Mouse (Mus musculus) lung, postnatal 14 days (tissue): Measurements from ENCODE around the gene Nsun4.

ENCODE experiments used
- DNase-seq: peaks from one replicate; pipeline ENCODE4 v3.0.0; 2021

The Nsun4 gene

DNA sequence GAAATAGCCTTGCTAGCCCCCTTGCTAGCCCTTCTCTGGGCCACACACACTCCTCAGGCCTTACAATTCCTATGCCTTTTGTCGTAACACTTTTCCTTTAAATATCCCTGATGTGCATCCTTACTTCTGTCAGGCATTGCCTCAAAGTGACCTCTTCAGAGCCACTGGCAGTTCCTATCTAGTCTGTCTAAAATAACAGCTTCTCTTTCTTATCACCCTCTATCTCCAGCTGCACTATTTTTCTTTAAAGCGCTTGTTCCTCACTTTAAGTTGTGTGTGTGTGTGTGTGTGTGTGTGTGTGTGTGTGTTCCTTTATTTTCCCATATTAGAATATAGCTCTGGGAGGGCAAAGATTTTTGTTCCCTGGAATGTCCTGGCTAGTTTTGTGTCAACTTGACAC lies 7.1 kb downstream of the Nsun4 start:
- no peak for DNase-seq

DNA sequence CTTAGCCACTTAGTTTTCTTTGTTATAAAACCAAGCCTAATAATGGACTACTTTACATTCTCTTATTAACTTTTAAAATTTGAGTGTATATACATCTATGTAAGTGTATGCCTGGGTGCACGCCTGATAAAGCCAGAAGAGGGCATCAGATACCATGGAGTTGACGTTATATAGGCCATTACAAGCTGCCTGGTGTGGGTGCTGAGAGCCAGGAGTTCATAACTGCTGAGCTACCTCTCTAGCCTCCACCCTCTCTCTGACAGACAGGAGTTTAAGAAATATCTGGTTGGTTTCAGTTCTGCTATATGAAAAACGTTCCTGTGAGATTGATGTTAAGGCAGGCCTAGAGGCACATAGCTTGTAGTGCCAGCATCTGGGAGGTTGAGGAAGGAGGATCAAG lies 11.5 kb downstream of the Nsun4 start:
- DNase-seq: peak; percentile 5

DNA sequence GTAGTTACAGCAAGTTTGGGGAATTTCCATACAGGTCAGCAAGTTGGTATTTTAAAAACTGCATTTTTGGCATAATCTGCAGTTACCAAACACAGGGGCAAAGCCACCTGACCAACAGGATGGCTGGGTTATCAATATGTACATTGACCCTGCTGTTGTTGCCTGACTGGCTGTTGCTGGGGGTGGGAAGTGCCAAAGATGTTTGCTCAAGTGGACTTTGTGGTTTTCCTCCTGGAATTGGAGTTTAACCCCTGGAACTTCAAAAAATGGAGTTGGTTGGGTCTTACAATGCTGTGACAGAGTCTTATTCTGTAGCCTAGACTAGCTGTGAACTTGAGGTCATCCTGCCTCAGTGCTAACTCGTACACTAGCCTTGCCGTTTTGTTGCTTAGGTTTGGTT lies 13.2 kb downstream of the Nsun4 start:
- no peak for DNase-seq

DNA sequence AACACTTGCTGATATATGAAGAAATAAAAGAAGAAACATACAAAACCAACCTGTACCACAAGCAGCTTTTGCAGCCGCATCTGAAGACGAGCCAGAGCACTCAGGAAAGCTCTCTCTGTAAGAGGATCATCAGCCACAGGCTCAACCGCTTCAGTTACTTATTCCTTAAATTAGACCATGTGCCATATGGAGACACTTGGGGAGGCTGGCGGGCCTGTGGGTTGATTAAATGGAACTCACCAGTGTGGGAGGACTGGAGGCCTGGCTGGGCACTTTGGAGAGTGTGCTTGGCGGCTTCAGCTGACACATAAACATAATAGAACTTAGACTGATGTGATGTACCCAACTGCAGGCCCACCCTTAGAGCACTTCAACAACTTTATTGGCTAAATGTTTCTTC lies 20.3 kb downstream of the Nsun4 start:
- DNase-seq: no peak

DNA sequence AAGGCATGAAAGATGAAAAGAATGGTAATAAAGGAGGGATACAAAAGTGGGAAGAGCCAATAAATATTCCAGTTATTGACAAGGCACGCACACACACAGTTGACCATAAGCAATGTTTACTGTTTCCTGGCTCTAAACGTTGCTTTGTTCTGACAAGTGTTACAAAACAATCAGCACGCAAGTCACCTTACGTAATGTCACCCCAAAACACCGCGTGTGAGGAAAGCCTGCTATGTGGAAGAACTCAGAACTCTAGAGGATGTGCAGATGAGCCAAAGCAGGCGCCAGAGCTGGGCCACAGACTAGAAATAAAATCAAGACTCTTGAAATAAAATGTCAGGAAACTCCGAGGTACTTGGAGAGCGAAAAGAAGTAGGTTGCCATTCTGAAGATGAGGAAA lies 20.8 kb downstream of the Nsun4 start:
- DNase-seq: no peak

DNA sequence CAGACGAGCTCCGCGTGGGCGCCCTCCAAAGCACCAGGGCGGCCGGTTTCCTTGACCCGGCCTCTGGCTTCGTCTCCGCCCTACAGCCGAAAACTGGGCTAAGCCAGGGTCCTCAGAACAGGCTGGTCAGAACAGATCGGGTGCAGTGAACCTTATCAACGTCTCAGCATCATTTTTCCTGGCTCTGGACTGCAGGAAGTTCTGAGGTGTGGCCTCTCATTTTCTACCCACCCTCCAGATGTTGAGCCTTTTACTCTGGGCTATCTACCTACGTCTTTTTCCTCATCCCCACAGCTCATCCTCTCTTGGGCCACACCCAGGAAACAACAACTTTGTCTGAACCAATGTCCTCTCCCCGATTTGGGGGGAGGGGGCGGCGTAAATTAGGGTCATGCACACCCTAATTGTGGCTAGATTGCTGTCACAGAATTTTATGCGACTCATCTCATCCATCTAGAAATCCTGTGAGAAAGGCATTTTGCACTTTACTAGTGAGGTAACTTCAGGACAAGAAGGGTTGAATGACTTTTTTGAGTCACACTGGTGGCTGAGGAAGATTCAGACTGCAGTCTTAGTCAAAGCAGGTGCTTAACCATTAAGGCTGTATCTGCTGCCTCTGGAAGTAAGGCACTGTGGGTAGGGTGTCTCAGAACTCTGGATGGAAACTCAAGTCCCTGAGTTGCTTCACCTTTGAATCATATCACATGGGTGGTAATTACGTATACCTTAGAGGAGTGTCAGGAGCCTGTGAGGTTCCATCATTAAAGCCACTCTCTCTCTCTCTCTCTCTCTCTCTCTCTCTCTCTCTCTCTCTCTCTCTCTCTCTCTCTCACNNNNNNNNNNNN lies 35.6 kb downstream of the Nsun4 start, which contains the start of gene Faah:
Gene Faah, minus strand, starts transcription at position 25 of the 845 bp plus-strand sequence.
- DNase-seq: no peak

DNA sequence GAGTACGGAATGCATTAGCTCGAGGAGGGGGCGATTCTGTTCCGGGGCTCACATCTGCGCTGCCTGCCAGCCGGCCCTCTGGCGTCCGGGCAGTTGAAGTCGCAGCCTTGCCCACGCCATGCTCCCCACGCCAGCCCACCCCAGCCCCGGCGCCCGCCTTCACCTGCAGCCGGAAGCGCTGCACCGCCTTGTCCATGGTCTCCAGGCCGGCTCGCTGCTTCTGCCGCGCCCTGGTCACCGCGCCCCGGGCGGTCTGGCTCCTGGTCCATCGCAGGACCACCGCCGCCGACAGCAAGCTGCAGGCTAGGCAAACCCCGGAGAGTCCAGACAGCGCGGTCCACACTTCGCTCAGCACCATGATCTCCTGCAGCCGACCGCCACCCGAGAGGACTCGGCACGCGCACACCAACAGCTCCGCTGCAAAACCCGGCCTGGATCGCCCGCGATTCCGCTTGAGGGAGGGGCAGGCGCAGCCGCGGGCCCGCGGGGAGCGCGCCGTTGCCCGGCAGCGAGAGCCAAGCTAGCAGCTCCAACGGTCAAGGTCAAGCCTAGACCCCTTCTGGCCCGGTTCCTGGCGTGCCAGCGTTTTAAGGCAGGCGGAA lies 36.3 kb downstream of the Nsun4 start:
- peak; percentile 72 for DNase-seq

DNA sequence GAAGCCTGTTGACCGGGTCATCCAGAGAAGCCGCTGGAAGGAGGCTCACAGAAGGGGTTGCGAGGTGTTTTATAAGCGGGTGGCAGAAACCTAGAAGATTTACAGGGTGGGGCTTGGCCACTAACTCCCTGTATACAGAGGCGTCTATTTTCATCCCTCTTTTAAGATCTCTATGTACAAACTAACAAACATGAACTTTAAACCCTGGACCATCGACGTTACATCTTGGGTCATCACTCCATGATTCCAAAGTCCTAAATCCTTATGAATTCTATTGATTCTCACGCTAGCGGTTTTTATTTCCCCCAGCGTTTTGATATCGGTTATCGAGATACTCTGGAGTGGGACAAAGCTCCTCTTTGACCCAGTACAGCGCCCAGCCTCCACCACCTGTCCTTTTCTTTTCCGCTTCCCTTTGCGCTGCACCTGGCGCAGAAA lies 36.8 kb downstream of the Nsun4 start:
- no peak for DNase-seq

DNA sequence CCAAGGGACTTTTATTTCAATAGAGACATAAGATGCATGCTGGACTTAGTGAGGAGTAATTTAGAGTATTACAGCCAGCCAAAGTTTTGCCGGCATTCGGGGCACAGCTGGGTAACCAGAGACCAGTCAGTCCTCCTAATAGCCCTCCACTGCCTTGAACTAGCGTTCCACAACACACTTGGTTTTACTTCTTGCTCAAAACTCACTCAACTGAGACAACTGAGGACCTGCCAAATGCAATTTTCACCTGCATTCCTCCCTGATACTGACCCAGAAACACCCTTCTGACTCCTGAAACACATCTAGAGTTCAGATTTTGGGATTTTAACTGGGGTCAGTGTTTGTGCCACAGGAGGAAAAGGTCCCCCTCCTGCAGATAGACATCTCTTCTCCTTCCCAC lies 37.3 kb downstream of the Nsun4 start:
- DNase-seq: no peak

DNA sequence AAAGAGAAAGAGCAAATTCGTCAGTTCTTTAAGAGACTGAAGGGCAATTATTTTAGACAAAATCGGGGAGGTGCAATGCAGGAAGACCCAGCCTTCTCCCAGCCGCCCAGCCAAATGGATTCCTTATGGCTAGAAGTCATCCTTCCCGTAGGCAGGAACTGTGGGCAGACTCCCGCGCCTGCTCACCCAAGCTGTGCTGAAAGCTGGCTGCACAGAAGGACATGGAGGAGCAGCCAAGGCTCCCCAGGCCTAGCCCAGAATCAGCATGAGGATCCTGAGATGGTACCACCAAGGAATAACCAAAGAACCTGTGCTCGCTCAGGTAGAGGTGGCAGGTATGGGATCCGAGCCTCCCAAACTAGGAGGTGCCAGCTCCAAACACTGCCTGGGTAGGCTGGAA lies 37.7 kb downstream of the Nsun4 start:
- DNase-seq: no peak

DNA sequence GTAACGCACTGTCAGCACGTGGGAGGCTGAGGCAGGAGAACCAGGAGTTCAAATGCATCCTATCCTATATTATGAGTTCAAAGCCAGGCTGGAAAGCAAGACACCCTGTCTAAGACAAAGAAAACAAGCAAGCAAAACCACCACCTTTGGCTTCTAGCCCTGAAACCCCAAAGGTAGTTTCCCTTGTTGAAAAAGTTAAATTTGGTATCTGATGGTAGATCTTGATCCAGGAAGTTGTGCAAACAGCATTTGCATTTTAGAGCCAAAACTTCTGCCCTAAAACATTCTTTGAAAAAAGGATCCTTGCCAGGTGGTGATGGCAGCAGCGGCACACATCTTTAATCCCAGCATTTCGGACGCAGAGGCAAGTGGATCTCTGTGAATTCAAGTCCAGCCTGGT lies 38.2 kb downstream of the Nsun4 start:
- no peak for DNase-seq

DNA sequence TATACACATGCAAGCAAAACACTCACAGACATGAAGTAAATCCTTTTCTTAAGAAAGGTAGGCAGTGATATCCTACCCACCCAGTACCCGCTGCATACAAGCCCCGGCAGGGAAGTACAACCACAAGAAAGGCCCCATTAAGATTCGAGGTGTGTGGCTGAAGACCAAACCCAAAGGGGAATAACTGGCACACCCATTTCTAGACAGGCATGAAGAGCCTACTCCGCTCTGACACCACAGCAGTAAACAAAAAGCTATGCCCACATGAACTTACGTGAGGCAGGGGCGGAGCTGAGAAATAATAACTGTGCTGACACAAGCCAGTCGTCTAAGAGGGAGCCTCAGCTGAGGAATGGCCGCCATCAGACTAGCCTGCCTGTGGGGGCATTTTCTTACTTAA lies 43.5 kb downstream of the Nsun4 start:
- no peak for DNase-seq

DNA sequence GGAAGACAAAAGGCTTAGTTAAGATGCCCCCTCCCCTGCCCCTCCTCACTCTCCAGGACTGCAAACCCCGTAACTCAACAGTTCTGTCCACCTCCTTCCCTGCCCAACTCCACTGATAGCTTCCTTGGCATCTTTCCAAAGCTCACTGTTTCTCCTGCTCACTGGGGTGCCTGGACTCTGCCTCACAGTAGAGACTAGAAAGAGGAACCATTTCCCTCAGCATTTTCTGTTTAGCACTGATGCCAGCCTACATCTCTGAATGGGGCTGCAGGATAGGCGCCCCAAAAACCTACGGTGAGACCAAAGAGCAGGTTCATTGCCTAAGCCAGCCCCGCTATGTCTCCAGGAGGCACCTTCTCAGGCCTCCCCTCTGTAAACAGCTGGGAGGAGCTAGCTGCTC lies 52.5 kb downstream of the Nsun4 start:
- no peak for DNase-seq

DNA sequence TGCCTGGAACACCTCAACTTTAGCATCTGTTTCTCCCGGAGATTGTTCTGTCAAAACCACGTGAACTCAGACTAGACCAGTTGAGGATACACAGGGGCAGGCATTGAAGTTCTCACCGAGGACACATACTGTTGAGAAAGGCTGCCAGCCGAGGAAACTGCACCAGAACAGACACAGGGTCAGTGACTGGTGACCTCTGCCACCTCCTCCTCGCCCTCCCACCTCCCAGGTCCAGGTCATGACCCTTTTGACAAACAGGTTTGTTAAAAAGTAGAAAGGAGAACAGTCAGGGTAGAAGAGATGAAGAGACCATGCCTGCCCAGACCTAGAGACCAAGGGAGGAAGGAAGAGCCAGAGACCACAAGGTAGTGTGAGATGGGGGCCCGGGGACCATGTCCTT lies 53.0 kb downstream of the Nsun4 start:
- DNase-seq: no peak

DNA sequence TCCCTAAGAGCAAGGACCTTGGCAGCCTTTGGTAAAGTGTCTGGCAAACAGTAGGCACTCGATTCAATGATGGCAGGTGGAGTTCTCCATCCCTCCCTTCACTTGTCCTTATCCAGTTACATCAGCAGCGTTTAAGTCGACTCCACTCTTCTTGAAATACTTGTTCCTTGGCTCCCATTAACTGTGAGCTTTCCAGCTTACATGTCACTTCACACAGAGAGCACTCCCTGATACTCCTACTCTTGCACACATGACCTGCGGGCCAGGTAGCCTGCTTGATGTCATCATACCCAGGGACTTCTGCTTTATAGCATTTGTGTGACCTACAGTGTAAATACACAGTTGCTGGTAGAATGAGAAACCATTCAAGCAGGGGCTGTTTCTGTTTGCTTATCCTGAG lies 56.9 kb downstream of the Nsun4 start:
- DNase-seq: no peak

DNA sequence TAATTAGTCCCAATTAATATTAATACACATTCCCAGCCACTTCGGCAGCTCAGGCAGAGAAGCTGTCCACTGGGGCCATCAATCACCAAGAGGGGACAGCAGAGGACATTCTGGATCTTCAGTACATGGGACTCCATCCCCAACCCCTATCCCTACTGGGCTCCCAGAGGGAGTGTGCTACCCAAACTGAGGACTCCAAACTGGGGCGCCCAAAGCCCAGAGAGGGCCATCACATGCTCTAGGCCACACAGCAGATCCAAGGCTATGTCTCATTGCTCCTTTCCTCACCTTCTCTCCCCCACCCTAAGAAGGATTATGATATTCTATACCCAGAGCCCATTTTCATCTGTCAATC lies 58.3 kb downstream of the Nsun4 start:
- no peak for DNase-seq

DNA sequence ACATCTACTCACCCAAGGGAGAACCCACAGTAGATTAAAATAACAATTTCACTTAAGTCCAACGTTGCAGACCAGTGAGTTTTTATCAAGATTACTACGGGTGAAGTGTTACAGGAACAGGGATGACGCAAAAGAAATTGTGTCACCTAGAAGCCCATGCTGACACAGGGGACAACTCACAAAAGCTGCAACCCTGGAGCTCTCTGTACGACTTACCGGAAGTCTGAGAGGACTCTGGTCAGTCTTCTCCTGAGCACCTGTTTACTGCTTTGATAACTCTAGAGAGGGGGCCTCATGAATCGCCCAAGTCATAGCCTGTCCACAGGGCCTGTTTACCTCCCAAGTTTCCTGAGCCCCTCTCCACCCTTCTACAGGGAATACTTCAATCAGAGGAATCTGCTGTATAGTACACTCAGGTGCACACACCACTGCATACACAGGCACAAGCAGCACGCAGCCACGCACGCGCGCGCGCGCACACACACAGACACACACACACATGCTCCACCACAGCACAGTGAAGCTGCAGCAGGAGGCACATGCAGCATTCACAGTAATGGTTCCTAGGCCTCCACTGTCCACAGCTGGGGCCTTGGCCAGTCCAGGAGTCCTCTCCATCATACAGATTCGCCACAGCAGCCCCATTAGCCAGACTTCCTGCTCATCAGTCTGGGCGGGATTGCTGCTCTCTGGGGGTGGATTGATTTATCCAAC lies 58.9 kb downstream of the Nsun4 start:
- DNase-seq: no peak

DNA sequence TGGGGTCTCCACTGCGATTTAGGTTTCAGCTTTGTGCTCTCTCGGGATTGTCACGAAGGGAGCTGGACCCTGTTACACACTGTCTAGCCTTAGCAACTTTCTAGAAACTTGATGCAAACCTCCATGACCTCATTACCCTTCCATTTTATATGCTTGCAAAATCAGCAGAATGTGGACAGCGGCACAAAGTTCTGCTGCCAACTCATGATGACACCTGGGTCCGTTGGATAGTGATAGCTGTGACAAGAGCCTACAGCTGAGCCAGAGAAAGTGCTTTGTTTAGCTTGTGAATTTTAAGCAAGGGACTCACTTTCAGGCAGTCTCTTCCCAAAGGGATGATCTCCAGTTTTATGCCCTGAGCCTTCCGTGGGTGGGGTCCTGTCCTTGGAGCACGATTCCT lies 64.3 kb downstream of the Nsun4 start:
- DNase-seq: no peak

DNA sequence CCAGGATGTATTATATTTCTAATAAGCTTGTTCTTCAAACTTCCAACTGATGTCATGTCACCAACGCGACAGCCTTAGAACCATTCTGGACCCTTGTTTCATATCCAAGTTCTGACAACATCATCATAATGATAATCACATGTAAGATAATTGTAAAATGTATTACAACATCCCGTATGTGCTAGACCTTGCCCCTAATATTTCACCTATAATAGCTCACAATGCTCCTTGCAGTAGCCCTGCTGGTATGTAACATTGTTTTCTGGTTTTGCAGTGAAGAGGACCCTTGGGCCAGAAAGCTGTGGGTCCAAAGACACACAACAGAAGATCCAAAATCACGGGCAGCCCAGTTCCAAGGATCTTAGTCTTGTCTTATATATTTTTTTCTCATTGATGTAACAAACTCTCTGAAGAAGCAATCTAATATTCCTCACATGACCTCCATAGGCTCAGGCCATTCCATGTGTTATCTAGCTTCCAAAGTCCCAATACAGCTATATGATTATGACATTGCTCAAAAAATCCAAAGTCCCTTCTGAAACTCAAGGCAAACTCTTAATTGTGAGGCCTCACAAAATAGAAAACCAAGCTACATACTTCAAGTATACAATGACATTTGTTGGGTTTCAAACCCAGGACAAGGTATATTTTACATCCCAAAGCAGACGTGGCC lies 65.7 kb downstream of the Nsun4 start:
- DNase-seq: no peak

DNA sequence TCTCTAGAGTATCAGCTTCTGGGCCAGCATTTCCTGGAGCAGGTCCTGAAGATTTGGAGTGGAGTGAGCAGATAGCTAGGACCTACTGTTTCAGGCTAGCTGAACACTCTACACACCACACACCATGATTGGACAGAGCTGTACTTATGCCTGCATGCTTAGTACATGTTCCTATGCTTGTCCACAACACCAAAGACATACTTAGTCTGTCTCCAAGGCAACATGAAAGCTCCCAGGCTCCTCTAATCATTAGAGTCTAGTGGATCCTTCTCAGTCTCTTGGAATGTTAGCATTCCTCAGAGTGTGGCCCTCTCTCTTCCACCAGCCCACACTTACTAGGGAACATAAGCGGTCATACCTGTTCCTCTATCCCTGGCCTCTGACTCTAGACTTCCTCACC lies 66.2 kb downstream of the Nsun4 start:
- DNase-seq: no peak

DNA sequence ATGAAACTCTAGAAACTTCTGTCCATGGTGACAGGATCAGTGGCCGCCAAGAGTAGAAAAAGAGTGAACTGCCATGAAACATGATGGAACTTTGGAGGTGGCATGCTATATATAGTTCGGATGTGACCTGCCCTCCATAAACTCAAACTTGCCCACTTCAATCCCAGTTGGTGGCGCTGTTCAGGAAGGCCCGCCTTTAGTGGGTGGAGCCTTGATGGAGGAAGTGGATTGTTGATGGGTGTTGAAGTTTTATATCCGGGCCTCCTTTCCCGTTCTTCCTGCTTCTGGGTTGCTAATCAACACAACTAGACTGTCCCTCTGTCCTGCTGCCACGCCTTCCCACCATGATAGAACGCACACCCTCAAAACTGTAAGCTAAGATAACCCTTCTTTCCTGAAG lies 68.7 kb downstream of the Nsun4 start:
- peak; percentile 33 for DNase-seq

DNA sequence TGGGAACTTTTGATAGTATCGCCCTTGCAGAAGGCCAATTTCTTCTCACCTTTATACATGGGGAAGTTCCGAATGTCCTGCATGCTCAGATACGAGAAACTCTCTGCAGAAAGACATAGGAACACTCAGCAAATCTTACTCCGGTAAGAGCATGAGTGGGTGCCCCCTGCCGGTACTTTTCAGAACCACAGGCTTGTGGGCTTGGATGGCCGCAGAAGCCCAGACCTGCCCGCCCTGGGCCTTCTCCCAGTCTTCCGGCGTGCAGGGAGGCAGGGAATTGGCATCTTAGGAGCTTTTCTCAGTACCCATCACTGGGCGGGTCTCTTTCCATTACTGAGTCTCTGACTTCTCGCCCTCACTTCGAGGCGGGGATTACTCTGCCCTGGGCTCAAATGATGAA lies 69.6 kb downstream of the Nsun4 start:
- DNase-seq: peak; percentile 90
